Mouse (Mus musculus): ENCODE measurements around the gene Igf2bp1. TPM values are rescaled to one million over a fixed set of nuclear protein-coding genes. Genes with fewer than 3 reads are reported as not detected.

Gene Igf2bp1
- polyA plus RNA-seq, 1 experiment from 2014 or later = 17.2 TPM

DNA sequence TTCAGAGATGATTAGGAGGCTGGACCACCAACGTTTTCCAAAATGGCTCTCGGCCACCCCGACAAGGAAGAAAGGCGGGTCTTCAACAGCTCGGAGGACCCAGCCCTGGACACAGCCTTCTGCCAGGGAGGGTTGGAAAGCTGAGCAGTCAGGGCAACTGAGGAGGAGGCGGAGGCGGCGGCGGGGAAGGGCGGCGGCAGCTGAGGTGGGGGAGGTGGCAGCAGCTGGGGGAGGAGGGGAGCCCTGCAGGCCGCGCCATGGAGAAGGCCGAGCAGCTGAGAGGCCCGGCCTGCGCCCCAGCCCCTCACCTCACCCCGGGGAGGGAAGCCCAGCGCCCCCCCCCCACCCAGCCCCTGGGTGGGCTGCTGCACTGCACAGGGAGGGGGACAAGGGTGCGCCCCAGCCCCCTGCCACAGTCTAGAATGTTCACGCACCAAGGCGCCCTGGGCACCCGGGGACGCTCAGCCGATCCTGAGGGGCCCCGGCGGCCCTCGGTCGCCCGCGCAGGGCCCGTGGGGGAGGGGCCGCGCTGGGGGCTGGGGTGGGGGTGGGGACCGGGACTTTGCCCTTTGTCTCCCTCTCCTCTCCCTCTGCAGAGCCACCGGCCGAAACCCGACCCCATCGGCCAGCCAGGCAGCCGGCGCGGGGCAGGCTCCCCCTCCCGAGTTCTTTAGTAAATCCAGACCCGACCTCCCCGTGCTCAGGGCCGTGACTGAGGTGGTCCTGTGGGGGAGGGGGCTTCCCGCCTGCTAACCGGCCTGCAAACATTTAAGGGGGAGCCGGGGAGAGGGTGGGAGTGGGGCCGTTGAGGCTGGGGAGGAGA is 14.6 kb downstream of the Igf2bp1 start:
- Histone ChIP-seq H3K27me3 (ENCODE audit: control insufficient read depth, insufficient read depth, low read length) (no peaks in the 10 kb centered on the region), H3K9me3 (ENCODE audit: control insufficient read depth, low read length) (peaks cover 4% of the 10 kb centered on the region; the same call in 1 of the 2 replicates), H3K9ac (ENCODE audit: low read length) (peak overlapping the region; percentile 87), H3K4me2 (ENCODE audit: low read length) (peak overlapping the region; percentile 91), H3K27ac (replicated peaks in 1 of 2; ENCODE audit: control insufficient read depth in 1 of 2, insufficient read depth in 1 of 2, low read depth in 2 of 2, low read length in 2 of 2) (peak overlapping the region; percentile 73 to 86), H3K36me3 (ENCODE audit: control insufficient read depth, insufficient read depth, low read length) (0 out of 2 replicates have a peak, but pooled peaks cover 13% of the 10 kb centered on the region), H3K4me1 (ENCODE audit: control insufficient read depth in 2 of 2, insufficient read depth in 2 of 2, low read length in 2 of 2) (peaks cover 43 to 64% of the 10 kb centered on the region in 2 experiments), H3K4me3 (ENCODE audit: control insufficient read depth in 1 of 2, insufficient read depth in 1 of 2, low read depth in 1 of 2, low read length in 2 of 2) (peak overlapping the region; percentile 48 to 56)
- peak; percentile 45 for ATAC-seq (ENCODE audit: insufficient number of reproducible peaks, insufficient read depth, low FRiP score, low read depth)
- 4% methylated on average over 36 of the region's 49 CpGs for WGBS

DNA sequence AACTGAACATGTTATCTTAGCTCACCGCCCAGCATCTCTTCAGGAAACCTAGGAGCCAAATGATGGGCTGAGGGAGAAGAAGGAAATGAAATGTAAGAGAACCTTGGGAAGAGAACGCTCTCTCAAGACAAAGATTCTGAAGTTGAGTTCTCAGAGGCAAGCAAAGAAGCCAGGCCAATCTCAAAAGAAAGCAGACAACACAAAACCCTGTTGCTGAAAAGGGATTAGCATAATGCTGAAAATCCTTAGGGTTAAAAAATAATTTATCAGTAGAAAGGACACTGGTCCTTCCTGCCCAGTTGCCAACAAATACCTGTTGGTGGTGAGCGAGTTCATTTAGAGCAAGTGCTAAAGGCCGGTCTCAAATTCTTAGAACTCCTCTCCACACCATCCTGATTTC is 15.3 kb downstream of the Igf2bp1 start:
- Histone ChIP-seq H3K9me3 (ENCODE audit: control insufficient read depth, low read length) (peaks cover 4% of the 10 kb centered on the region; the same call in 1 of the 2 replicates), H3K36me3 (ENCODE audit: control insufficient read depth, insufficient read depth, low read length) (0 out of 2 replicates have a peak, but pooled peaks cover 8% of the 10 kb centered on the region), H3K27ac (replicated peaks in 1 of 2; ENCODE audit: control insufficient read depth in 1 of 2, insufficient read depth in 1 of 2, low read depth in 2 of 2, low read length in 2 of 2) (peak overlapping the region; percentile 73 to 86), H3K27me3 (ENCODE audit: control insufficient read depth, insufficient read depth, low read length) (no peaks in the 10 kb centered on the region), H3K4me2 (ENCODE audit: low read length) (peak overlapping the region; percentile 91), H3K4me3 (ENCODE audit: control insufficient read depth in 1 of 2, insufficient read depth in 1 of 2, low read depth in 1 of 2, low read length in 2 of 2) (peak overlapping the region; percentile 32 to 56), H3K4me1 (ENCODE audit: control insufficient read depth in 2 of 2, insufficient read depth in 2 of 2, low read length in 2 of 2) (peaks cover 43 to 67% of the 10 kb centered on the region in 2 experiments), H3K9ac (ENCODE audit: low read length) (peak overlapping the region; percentile 87)
- no peak for ATAC-seq (ENCODE audit: insufficient number of reproducible peaks, insufficient read depth, low FRiP score, low read depth)
- 52% methylated on average over 4 of the region's 4 CpGs for WGBS

DNA sequence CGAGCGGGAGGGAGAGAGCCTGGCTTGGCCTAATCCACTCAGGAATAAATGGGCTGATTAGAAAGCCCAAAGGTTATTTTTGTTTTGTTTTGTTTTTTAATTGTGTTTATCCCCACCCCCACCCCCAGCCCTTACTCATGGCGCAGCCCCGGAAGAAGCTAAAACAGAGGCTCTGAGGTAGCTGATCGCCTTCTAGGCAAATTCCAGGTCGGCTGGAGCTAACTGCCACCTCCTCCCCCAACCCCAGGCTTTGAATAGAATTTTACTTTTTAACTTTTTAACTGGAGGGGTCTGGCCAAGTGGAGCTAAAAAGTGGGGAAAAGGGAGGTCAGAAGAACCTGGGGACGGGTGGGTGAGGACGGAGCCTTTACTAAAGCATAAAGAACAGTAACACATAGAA is 15.9 kb downstream of the Igf2bp1 start:
- 60% methylated on average over 8 of the region's 8 CpGs for WGBS
- peak overlapping the region; percentile 6; the same call in 1 of the 2 replicates for H3K9ac ChIP-seq (ENCODE audit: low read length)
- H3K4me1 ChIP-seq (ENCODE audit: control insufficient read depth in 2 of 2, insufficient read depth in 2 of 2, low read length in 2 of 2) = peaks cover 43 to 67% of the 10 kb centered on the region in 2 experiments

DNA sequence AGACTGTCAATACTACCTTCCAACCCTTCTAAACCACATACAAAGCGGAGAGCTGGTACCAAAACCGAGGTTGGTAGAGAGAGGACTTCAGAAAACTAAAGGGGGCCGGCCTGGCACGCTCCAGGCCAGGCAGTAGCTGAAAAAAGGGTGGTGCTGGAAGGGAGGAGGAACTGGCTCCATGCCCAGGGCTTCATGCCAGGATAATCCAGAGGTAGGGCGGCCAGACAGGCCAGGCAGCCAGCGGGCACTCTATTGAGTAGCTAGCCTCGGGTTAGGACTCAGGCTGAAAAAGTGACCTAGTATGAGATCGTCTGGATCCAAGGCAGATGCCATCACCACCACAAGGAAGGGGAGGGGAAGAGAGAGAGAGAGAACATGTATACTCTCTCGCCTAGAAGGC is 17.2 kb downstream of the Igf2bp1 start:
- Histone ChIP-seq H3K4me1 (ENCODE audit: control insufficient read depth in 2 of 2, insufficient read depth in 2 of 2, low read length in 2 of 2) (peaks cover 43 to 67% of the 10 kb centered on the region in 2 experiments), H3K27me3 (ENCODE audit: control insufficient read depth, insufficient read depth, low read length) (no peaks in the 10 kb centered on the region), H3K9me3 (ENCODE audit: control insufficient read depth, low read length) (no peaks in the 10 kb centered on the region), H3K4me3 (ENCODE audit: control insufficient read depth in 1 of 2, insufficient read depth in 1 of 2, low read depth in 1 of 2, low read length in 2 of 2) (no peak overlapping the region), H3K4me2 (ENCODE audit: low read length) (peak overlapping the region; percentile 37), H3K27ac (replicated peaks in 1 of 2; ENCODE audit: control insufficient read depth in 1 of 2, insufficient read depth in 1 of 2, low read depth in 2 of 2, low read length in 2 of 2) (peak overlapping the region; percentile 77 to 86), H3K9ac (ENCODE audit: low read length) (peak overlapping the region; percentile 3; the same call in 1 of the 2 replicates), H3K36me3 (ENCODE audit: control insufficient read depth, insufficient read depth, low read length) (0 out of 2 replicates have a peak, but pooled peaks cover 5% of the 10 kb centered on the region)
- 13% methylated on average over 9 of the region's 9 CpGs for WGBS
- peak; percentile 56 for ATAC-seq (ENCODE audit: insufficient number of reproducible peaks, insufficient read depth, low FRiP score, low read depth)

More for the DNA sequence above, 15.9 kb downstream of the Igf2bp1 start:
- Histone ChIP-seq H3K27ac (replicated peaks in 1 of 2; ENCODE audit: control insufficient read depth in 1 of 2, insufficient read depth in 1 of 2, low read depth in 2 of 2, low read length in 2 of 2) (peak overlapping the region in 1 of 2 experiments; percentile 86; a peak in 1 of 4 replicates), H3K36me3 (ENCODE audit: control insufficient read depth, insufficient read depth, low read length) (0 out of 2 replicates have a peak, but pooled peaks cover 7% of the 10 kb centered on the region), H3K9me3 (ENCODE audit: control insufficient read depth, low read length) (peaks cover 4% of the 10 kb centered on the region; the same call in 1 of the 2 replicates), H3K4me2 (ENCODE audit: low read length) (peak overlapping the region; percentile 91), H3K27me3 (ENCODE audit: control insufficient read depth, insufficient read depth, low read length) (no peaks in the 10 kb centered on the region), H3K4me3 (ENCODE audit: control insufficient read depth in 1 of 2, insufficient read depth in 1 of 2, low read depth in 1 of 2, low read length in 2 of 2) (no peak overlapping the region)
- ATAC-seq (ENCODE audit: insufficient number of reproducible peaks, insufficient read depth, low FRiP score, low read depth) = no peak

DNA sequence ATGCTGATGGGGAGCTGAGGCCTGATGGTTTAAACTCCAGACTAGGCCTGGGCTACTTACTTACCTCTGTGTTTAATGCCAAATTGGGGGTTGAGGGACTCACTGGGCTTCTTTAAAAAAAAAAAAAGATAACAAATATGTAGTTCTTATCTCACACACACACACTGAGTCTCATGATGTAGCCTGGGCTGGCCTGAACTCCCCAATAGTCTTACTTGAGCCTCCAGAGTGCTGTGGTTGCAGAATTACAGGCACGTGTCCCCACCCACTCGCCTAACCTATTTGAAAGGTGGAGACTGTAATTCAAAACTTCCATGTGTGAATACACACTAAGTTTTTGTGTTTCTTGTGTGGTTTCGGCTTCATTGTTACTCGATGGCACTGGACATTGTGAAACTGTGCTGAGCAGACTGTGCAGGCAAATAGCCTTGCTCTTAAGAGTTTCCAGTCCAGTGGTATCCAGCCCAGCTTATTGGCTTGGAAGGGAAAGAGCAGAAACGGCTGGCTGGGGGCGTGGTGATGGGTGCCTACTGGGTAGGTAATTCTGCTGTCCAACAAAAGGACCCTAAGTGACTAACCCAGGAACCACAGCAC is 17.8 kb downstream of the Igf2bp1 start:
- peak overlapping the region; percentile 3 for H3K9ac ChIP-seq (ENCODE audit: low read length)
- WGBS = 63% methylated on average over 6 of the region's 6 CpGs
- peak overlapping the region; percentile 37 for H3K4me2 ChIP-seq (ENCODE audit: low read length)
- ATAC-seq (ENCODE audit: insufficient number of reproducible peaks, insufficient read depth, low FRiP score, low read depth) = no peak
- H3K9me3 ChIP-seq (ENCODE audit: control insufficient read depth, low read length) = no peaks in the 10 kb centered on the region
- H3K36me3 ChIP-seq (ENCODE audit: control insufficient read depth, insufficient read depth, low read length) = 0 out of 2 replicates have a peak, but pooled peaks cover 4% of the 10 kb centered on the region
- no peak overlapping the region for H3K4me3 ChIP-seq (ENCODE audit: control insufficient read depth in 1 of 2, insufficient read depth in 1 of 2, low read depth in 1 of 2, low read length in 2 of 2)
- peak overlapping the region; percentile 77 to 86 for H3K27ac ChIP-seq (replicated peaks in 1 of 2; ENCODE audit: control insufficient read depth in 1 of 2, insufficient read depth in 1 of 2, low read depth in 2 of 2, low read length in 2 of 2)
- H3K4me1 ChIP-seq (ENCODE audit: control insufficient read depth in 2 of 2, insufficient read depth in 2 of 2, low read length in 2 of 2) = peaks cover 44 to 67% of the 10 kb centered on the region in 2 experiments
- no peaks in the 10 kb centered on the region for H3K27me3 ChIP-seq (ENCODE audit: control insufficient read depth, insufficient read depth, low read length)

DNA sequence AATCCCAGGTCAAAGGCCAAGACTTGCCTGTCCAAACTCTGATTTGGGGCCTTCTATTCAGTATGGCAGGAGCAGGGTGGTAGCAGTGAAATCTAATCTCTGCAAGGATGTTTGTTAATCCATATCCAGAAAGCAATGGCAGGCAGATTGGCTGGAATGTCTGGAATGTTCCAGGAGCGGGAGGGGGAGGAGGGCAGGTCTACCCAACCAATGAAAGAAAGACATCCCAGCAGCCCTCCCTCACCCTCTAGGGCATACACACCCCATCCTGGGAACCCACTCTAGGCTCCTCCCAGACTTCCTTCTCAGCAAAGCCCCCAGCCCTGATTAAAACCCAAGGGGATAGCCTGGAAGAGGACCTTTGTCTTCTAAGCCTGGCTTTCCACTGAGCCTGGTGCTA is 23.3 kb downstream of the Igf2bp1 start:
- WGBS = 0% methylated on average over 1 of the region's 1 CpGs
- ATAC-seq (ENCODE audit: insufficient number of reproducible peaks, insufficient read depth, low FRiP score, low read depth) = peak; percentile 74
- Histone ChIP-seq H3K27ac (replicated peaks in 1 of 2; ENCODE audit: control insufficient read depth in 1 of 2, insufficient read depth in 1 of 2, low read depth in 2 of 2, low read length in 2 of 2) (peak overlapping the region; percentile 78 to 85), H3K27me3 (ENCODE audit: control insufficient read depth, insufficient read depth, low read length) (no peaks in the 10 kb centered on the region), H3K9ac (ENCODE audit: low read length) (peak overlapping the region; percentile 32; the same call in 1 of the 2 replicates), H3K36me3 (ENCODE audit: control insufficient read depth, insufficient read depth, low read length) (peaks cover 21% of the 10 kb centered on the region), H3K9me3 (ENCODE audit: control insufficient read depth, low read length) (no peaks in the 10 kb centered on the region), H3K4me2 (ENCODE audit: low read length) (peak overlapping the region; percentile 51), H3K4me3 (ENCODE audit: control insufficient read depth in 1 of 2, insufficient read depth in 1 of 2, low read depth in 1 of 2, low read length in 2 of 2) (peak overlapping the region; percentile 22 to 24; a peak in 2 of 4 replicates), H3K4me1 (ENCODE audit: control insufficient read depth in 2 of 2, insufficient read depth in 2 of 2, low read length in 2 of 2) (peaks cover 25 to 44% of the 10 kb centered on the region in 2 experiments)

DNA sequence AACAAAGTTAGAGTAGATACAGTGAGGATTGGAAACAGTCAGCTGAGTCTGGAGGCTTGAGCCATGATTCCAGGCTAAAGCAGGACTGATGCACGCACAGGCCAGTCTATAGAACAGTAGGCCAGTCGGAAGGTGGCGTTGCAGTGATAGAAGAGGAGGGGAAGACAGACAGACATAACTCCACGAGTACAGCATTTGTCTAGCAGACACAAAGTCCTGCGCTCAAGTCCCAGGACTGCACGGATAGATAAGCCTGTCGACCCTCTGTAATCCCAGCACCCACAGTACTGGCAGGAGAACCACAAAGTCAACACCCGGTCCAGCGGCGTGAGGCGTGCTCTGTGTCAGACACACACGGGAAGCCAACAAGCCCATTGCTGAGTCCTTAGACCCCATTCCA is 23.9 kb downstream of the Igf2bp1 start:
- H3K36me3 ChIP-seq (ENCODE audit: control insufficient read depth, insufficient read depth, low read length) = peaks cover 27% of the 10 kb centered on the region
- H3K9me3 ChIP-seq (ENCODE audit: control insufficient read depth, low read length) = no peaks in the 10 kb centered on the region
- no peaks in the 10 kb centered on the region for H3K27me3 ChIP-seq (ENCODE audit: control insufficient read depth, insufficient read depth, low read length)
- peak overlapping the region; percentile 22 to 24; a peak in 3 of 4 replicates for H3K4me3 ChIP-seq (ENCODE audit: control insufficient read depth in 1 of 2, insufficient read depth in 1 of 2, low read depth in 1 of 2, low read length in 2 of 2)
- peak overlapping the region; percentile 51 for H3K4me2 ChIP-seq (ENCODE audit: low read length)
- peak overlapping the region; percentile 32; the same call in 1 of the 2 replicates for H3K9ac ChIP-seq (ENCODE audit: low read length)
- peaks cover 25 to 44% of the 10 kb centered on the region in 2 experiments for H3K4me1 ChIP-seq (ENCODE audit: control insufficient read depth in 2 of 2, insufficient read depth in 2 of 2, low read length in 2 of 2)
- WGBS = 40% methylated on average over 12 of the region's 12 CpGs
- H3K27ac ChIP-seq (replicated peaks in 1 of 2; ENCODE audit: control insufficient read depth in 1 of 2, insufficient read depth in 1 of 2, low read depth in 2 of 2, low read length in 2 of 2) = peak overlapping the region; percentile 57 to 85
- ATAC-seq (ENCODE audit: insufficient number of reproducible peaks, insufficient read depth, low FRiP score, low read depth) = no peak
